Mouse (Mus musculus): ENCODE data around the gene Vmn1r94.
"Not testable (repeated sequence)": the region's sequence is repeated elsewhere in the genome, so short reads cannot be mapped to it uniquely, and the experiment has no call there.

The Vmn1r94 gene

GRCm38 (mm10) chr7:20168277-20168676 lies at the start of gene Vmn1r94:
Gene Vmn1r94 (minus strand): TSS chr7:20168377.
- not testable (repeated sequence) for DNase-seq (ENCODE audit: extremely low read depth, low read depth, low spot score)

GRCm38 (mm10) chr7:20205507-20205906 lies 37.3 kb upstream of the Vmn1r94 start, which contains the start of gene Gm6164:
Gene Gm6164 (minus strand): TSS chr7:20205607.
- not testable (repeated sequence) for DNase-seq (ENCODE audit: extremely low read depth, low read depth, low spot score)

- not testable (repeated sequence) for DNase-seq (ENCODE audit: extremely low read depth, low read depth, low spot score)
Measured at GRCm38 (mm10) chr7:20193410-20193809, 25.2 kb upstream of the Vmn1r94 start, which contains the start of gene Vmn1r95. Gene Vmn1r95 (plus strand): TSS chr7:20193710.

GRCm38 (mm10) chr7:20138988-20139387 lies 29.2 kb downstream of the Vmn1r94 start, which contains the start of gene Vmn1r93:
Gene Vmn1r93 (minus strand): TSS chr7:20139088.
- DNase-seq (ENCODE audit: extremely low read depth, low read depth, low spot score), result not testable (repeated sequence)

- DNase-seq (ENCODE audit: extremely low read depth, low read depth, low spot score), result not testable (repeated sequence)
Measured at GRCm38 (mm10) chr7:20122479-20122878, 45.7 kb downstream of the Vmn1r94 start, which contains the start of gene Gm16442. Gene Gm16442 (minus strand): TSS chr7:20122579.

Measured in fat pad, adult 2 months (tissue).